Mouse (Mus musculus): ENCODE measurements around the gene Cdk14.

GRCm38 (mm10) chr5:5300290-5300689 lies 119.8 kb downstream of the Cdk14 start:
- TF ChIP-seq CTCF (IDR thresholded peaks at IDR 0.05; ENCODE audit: low read depth) (no peak), EP300 (IDR thresholded peaks at IDR 0.05; ENCODE audit: low read depth) (no peak)
